Comparison of ENCODE assay signal across 8 mouse cellular contexts in genomic region chr2:29965906-29966305, GRCm38 (mm10). TPM values are rescaled to one million over a fixed set of nuclear protein-coding genes. Genes with fewer than 3 reads are reported as not detected.
DNase-seq lines count a peak whose midpoint lies in the region; ATAC-seq and TF ChIP-seq lines count a peak whose summit lies in the region.

No protein-coding gene starts in this region.

- H3K4me2 ChIP-seq in embryonic facial prominence, embryonic 11.5 days (ENCODE audit: low read depth, low read length): peak overlapping the region; percentile 53
- H3K4me2 ChIP-seq in heart, embryonic 15.5 days: peak overlapping the region; percentile 66

- peak overlapping the region; percentile 94 for H3K9ac ChIP-seq in embryonic facial prominence, embryonic 11.5 days (replicated peaks; ENCODE audit: low read length)
- H3K9ac ChIP-seq in heart, embryonic 15.5 days: peak overlapping the region; percentile 96

- TF ChIP-seq CTCF in lung, adult 2 months (IDR thresholded peaks at IDR 0.05; ENCODE audit: insufficient read depth, low read length): no peak

- 1% methylated on average over 38 of the region's 41 CpGs for WGBS in embryonic facial prominence, embryonic 11.5 days
- under 1% methylated on average over 40 of the region's 41 CpGs for WGBS in heart, embryonic 15.5 days
- under 1% methylated on average over 41 of the region's 41 CpGs for WGBS in lung, adult 2 months

- DNase-seq in A20 (ENCODE audit: low read depth, low spot score): peak; percentile 65
- peak; percentile 40 for DNase-seq in R1 (ENCODE audit: low read depth, low spot score)
- peak; percentile 56 for DNase-seq in embryonic facial prominence, embryonic 11.5 days (ENCODE audit: low spot score)
- peak; percentile 29 to 62 for DNase-seq in kidney, postnatal 36 days
- DNase-seq in lung, adult 2 months: peak; percentile 54
- peak; percentile 54 for DNase-seq in right cerebral cortex, adult 18-20 months
- peak; percentile 20 to 26 for DNase-seq in urinary bladder, postnatal 36 days (ENCODE audit: low spot score in 2 of 2)

- peak overlapping the region; percentile 93 for H3K4me3 ChIP-seq in embryonic facial prominence, embryonic 11.5 days (ENCODE audit: low read depth, low read length)
- peak overlapping the region; percentile 84 for H3K4me3 ChIP-seq in heart, embryonic 15.5 days
- H3K4me3 ChIP-seq in lung, adult 2 months (replicated peaks; ENCODE audit: extremely low read depth, low read depth, low read length): peak overlapping the region; percentile 98

- H3K27ac ChIP-seq in embryonic facial prominence, embryonic 11.5 days (replicated peaks; ENCODE audit: low read depth, low read length): peak overlapping the region; percentile 72
- peak overlapping the region; percentile 98 for H3K27ac ChIP-seq in heart, embryonic 15.5 days

- no peaks in the 10 kb centered on the region for H3K27me3 ChIP-seq in embryonic facial prominence, embryonic 11.5 days (ENCODE audit: control insufficient read depth, insufficient read depth, low read length)
- H3K27me3 ChIP-seq in heart, embryonic 15.5 days: no peaks in the 10 kb centered on the region

- H3K36me3 ChIP-seq in embryonic facial prominence, embryonic 11.5 days (replicated peaks; ENCODE audit: control insufficient read depth, insufficient read depth, low read depth, low read length): no peaks in the 10 kb centered on the region
- peaks cover 9% of the 10 kb centered on the region; the same call in 1 of the 2 replicates for H3K36me3 ChIP-seq in heart, embryonic 15.5 days

- no peaks in the 10 kb centered on the region for H3K9me3 ChIP-seq in embryonic facial prominence, embryonic 11.5 days (replicated peaks; ENCODE audit: control insufficient read depth, low read length)
- H3K9me3 ChIP-seq in heart, embryonic 15.5 days (replicated peaks): no peaks in the 10 kb centered on the region

- no peak for TF ChIP-seq POLR2A in lung, adult 2 months (IDR thresholded peaks at IDR 0.05; ENCODE audit: borderline replicate concordance, extremely low read depth, low read depth, low read length)

- H3K4me1 ChIP-seq in embryonic facial prominence, embryonic 11.5 days (ENCODE audit: control insufficient read depth, insufficient read depth, low read length): no peaks in the 10 kb centered on the region
- H3K4me1 ChIP-seq in heart, embryonic 15.5 days (replicated peaks): peaks cover 59% of the 10 kb centered on the region
- peaks cover 27% of the 10 kb centered on the region for H3K4me1 ChIP-seq in lung, adult 2 months (ENCODE audit: control insufficient read depth, insufficient read depth, low read length)

- ATAC-seq in embryonic facial prominence, embryonic 11.5 days (replicated peaks; ENCODE audit: insufficient number of reproducible peaks, low FRiP score, low TSS enrichment, low read depth): 0 out of 2 replicates have a peak, but pooled peaks have one; percentile 20
- ATAC-seq in heart, embryonic 15.5 days (replicated peaks; ENCODE audit: insufficient number of reproducible peaks, insufficient read depth, low FRiP score, low read depth): peak; percentile 40; the same call in 1 of the 2 replicates

RNA-seq across cellular contexts. Expression of gene Sptan1, which starts 0.5 kb away (rescaled TPM):
- 104 and 108 TPM in 2 replicates for polyA plus RNA-seq in embryonic facial prominence, embryonic 11.5 days (2014; fragmentation: Nextera tagmentation; extraction: Ambion mirVana)
- polyA plus RNA-seq in heart, embryonic 15.5 days (2015; fragmentation: Nextera tagmentation; extraction: Ambion mirVana): 81.7 and 104 TPM in 2 replicates
- polyA plus RNA-seq in lung, adult 2 months (2012; rRNA removed): 299 and 313 TPM in 2 replicates

RNA-seq across cellular contexts. Expression of gene Gle1, which starts 30.7 kb away (rescaled TPM):
- polyA plus RNA-seq in embryonic facial prominence, embryonic 11.5 days (2014; fragmentation: Nextera tagmentation; extraction: Ambion mirVana): 56.8 and 57.7 TPM in 2 replicates
- polyA plus RNA-seq in heart, embryonic 15.5 days (2015; fragmentation: Nextera tagmentation; extraction: Ambion mirVana): 34.2 and 41.2 TPM in 2 replicates
- 20.4 and 27.1 TPM in 2 replicates for polyA plus RNA-seq in lung, adult 2 months (2012; rRNA removed)

Comparison
In these comparisons a context has a peak if more than half of its experiments do, and no peak if none do; other contexts are left out.
1. Peak in every context shown above with its lines: DNase-seq, ATAC-seq, H3K4me3 ChIP-seq and H3K27ac ChIP-seq.